In the genomic region with DNA sequence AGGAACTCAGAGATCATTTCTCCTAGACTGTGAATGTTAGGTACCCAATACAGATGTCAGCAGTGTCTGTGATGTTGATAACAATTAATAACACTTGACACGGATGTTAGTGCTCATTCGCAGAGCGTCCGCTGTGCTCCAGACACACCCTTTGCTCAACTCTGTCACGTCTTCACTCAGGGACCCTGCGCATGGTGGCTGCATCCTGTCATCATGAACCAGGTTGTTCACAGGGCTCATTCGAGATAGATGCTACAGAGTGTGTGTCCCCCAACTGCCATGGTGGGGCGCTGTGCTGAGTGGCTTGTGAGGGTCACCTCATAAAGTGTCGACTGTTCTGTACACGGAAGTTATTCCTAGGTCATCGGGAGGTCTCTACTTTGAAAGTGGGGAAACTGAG, we compare ENCODE assay signal across 11 mouse cellular contexts.
DNase-seq lines count a peak whose midpoint lies in the region; ATAC-seq and TF ChIP-seq lines count a peak whose summit lies in the region.
"Had no signal": no experiment of that assay in that cellular context is flagged by ENCODE, and none has a peak within 500 bp of the region (broad histone marks: within the 10 kb centered on the region; RNA-seq: fewer than 3 reads in every experiment).

No protein-coding gene starts in this region.

- WGBS in hindbrain, embryonic 15.5 days = 83% methylated on average over 11 of the region's 11 CpGs
- WGBS in hindbrain, embryonic 14.5 days = 81% methylated on average over 11 of the region's 11 CpGs
- 78% methylated on average over 11 of the region's 11 CpGs for WGBS in lung, postnatal 0 days
- WGBS in embryonic facial prominence, embryonic 14.5 days = 79% methylated on average over 11 of the region's 11 CpGs
- WGBS in stomach, embryonic 16.5 days = 76% methylated on average over 11 of the region's 11 CpGs

- H3K36me3 ChIP-seq in hindbrain, embryonic 15.5 days = no peaks in the 10 kb centered on the region
- no peaks in the 10 kb centered on the region for H3K36me3 ChIP-seq in hindbrain, embryonic 14.5 days (replicated peaks; ENCODE audit: control insufficient read depth, insufficient read depth)
- H3K36me3 ChIP-seq in lung, postnatal 0 days (ENCODE audit: insufficient read depth, low read length) = no peaks in the 10 kb centered on the region
- no peaks in the 10 kb centered on the region for H3K36me3 ChIP-seq in embryonic facial prominence, embryonic 14.5 days (ENCODE audit: control insufficient read depth, insufficient read depth, low read length)
- H3K36me3 ChIP-seq in stomach, embryonic 16.5 days (ENCODE audit: control insufficient read depth, insufficient read depth, low read length) = no peaks in the 10 kb centered on the region
- H3K36me3 ChIP-seq: midbrain, embryonic 13.5 days; neural tube, embryonic 15.5 days had no signal

- H3K9ac ChIP-seq in hindbrain, embryonic 15.5 days = no peak overlapping the region
- H3K9ac ChIP-seq in hindbrain, embryonic 14.5 days = no peak overlapping the region
- no peak overlapping the region for H3K9ac ChIP-seq in lung, postnatal 0 days (replicated peaks; ENCODE audit: low read depth)
- H3K9ac ChIP-seq in embryonic facial prominence, embryonic 14.5 days (ENCODE audit: low read depth, low read length) = no peak overlapping the region
- H3K9ac ChIP-seq in stomach, embryonic 16.5 days (ENCODE audit: low read length) = no peak overlapping the region
- H3K9ac ChIP-seq: midbrain, embryonic 13.5 days; neural tube, embryonic 15.5 days had no signal

- DNase-seq in hindbrain, embryonic 14.5 days (ENCODE audit: low spot score) = no peak
- DNase-seq in lung, postnatal 0 days (ENCODE audit: low spot score) = no peak
- no peak for DNase-seq in lung, adult 18-20 months
- no peak for DNase-seq in embryonic facial prominence, embryonic 14.5 days (ENCODE audit: low spot score)
- DNase-seq: right cerebral cortex, adult 18-20 months had no signal

- H3K4me3 ChIP-seq in hindbrain, embryonic 15.5 days = no peak overlapping the region
- no peak overlapping the region for H3K4me3 ChIP-seq in hindbrain, embryonic 14.5 days (replicated peaks; ENCODE audit: low read length)
- H3K4me3 ChIP-seq in lung, postnatal 0 days (ENCODE audit: low read depth, low read length) = no peak overlapping the region
- no peak overlapping the region for H3K4me3 ChIP-seq in embryonic facial prominence, embryonic 14.5 days (ENCODE audit: low read depth, low read length)
- no peak overlapping the region for H3K4me3 ChIP-seq in stomach, embryonic 16.5 days (replicated peaks; ENCODE audit: low read length)
- H3K4me3 ChIP-seq: midbrain, embryonic 13.5 days; neural tube, embryonic 15.5 days had no signal

- no peaks in the 10 kb centered on the region for H3K9me3 ChIP-seq in hindbrain, embryonic 15.5 days
- no peaks in the 10 kb centered on the region for H3K9me3 ChIP-seq in hindbrain, embryonic 14.5 days (ENCODE audit: control insufficient read depth, low read length)
- no peaks in the 10 kb centered on the region for H3K9me3 ChIP-seq in lung, postnatal 0 days (ENCODE audit: low read length)
- no peaks in the 10 kb centered on the region for H3K9me3 ChIP-seq in embryonic facial prominence, embryonic 14.5 days (ENCODE audit: control insufficient read depth, low read length)
- H3K9me3 ChIP-seq in stomach, embryonic 16.5 days (replicated peaks; ENCODE audit: control insufficient read depth, low read length) = no peaks in the 10 kb centered on the region
- H3K9me3 ChIP-seq: midbrain, embryonic 13.5 days; neural tube, embryonic 15.5 days had no signal

- peaks cover 11% of the 10 kb centered on the region for H3K4me1 ChIP-seq in hindbrain, embryonic 15.5 days (replicated peaks)
- peaks cover 10% of the 10 kb centered on the region; the same call in 1 of the 2 replicates for H3K4me1 ChIP-seq in hindbrain, embryonic 14.5 days (replicated peaks; ENCODE audit: control insufficient read depth, insufficient read depth, low read length)
- H3K4me1 ChIP-seq in lung, postnatal 0 days (ENCODE audit: insufficient read depth, low read depth, low read length) = peaks cover 5% of the 10 kb centered on the region; the same call in 1 of the 2 replicates
- H3K4me1 ChIP-seq in embryonic facial prominence, embryonic 14.5 days (ENCODE audit: control insufficient read depth, insufficient read depth, low read length) = peaks cover 31% of the 10 kb centered on the region
- peaks cover 12% of the 10 kb centered on the region for H3K4me1 ChIP-seq in stomach, embryonic 16.5 days (ENCODE audit: control insufficient read depth, insufficient read depth, low read length)

- H3K27ac ChIP-seq in hindbrain, embryonic 15.5 days (replicated peaks) = no peak overlapping the region
- H3K27ac ChIP-seq in hindbrain, embryonic 14.5 days = no peak overlapping the region
- H3K27ac ChIP-seq in lung, postnatal 0 days (ENCODE audit: low read length) = no peak overlapping the region
- peak overlapping the region; percentile 85 for H3K27ac ChIP-seq in embryonic facial prominence, embryonic 14.5 days (replicated peaks; ENCODE audit: low read depth, low read length)
- H3K27ac ChIP-seq in stomach, embryonic 16.5 days (ENCODE audit: low read length) = peak overlapping the region; percentile 85; the same call in 1 of the 2 replicates
- H3K27ac ChIP-seq: midbrain, embryonic 13.5 days had no signal

- ATAC-seq in hindbrain, embryonic 15.5 days (ENCODE audit: low FRiP score, low read depth) = 0 out of 2 replicates have a peak, but pooled peaks have one; percentile 6
- ATAC-seq in hindbrain, embryonic 14.5 days (ENCODE audit: low FRiP score) = no peak
- no peak for ATAC-seq in lung, postnatal 0 days
- no peak for ATAC-seq in embryonic facial prominence, embryonic 14.5 days (ENCODE audit: low read depth)
- no peak for ATAC-seq in stomach, embryonic 16.5 days (ENCODE audit: insufficient read depth, low FRiP score)
- no peak for ATAC-seq in CD4-positive, CD25-positive, alpha-beta regulatory T cell, adult 4 months
- ATAC-seq: midbrain, embryonic 13.5 days had no signal

- no peaks in the 10 kb centered on the region for H3K27me3 ChIP-seq in hindbrain, embryonic 15.5 days
- no peaks in the 10 kb centered on the region for H3K27me3 ChIP-seq in hindbrain, embryonic 14.5 days (ENCODE audit: control insufficient read depth, insufficient read depth, low read length)
- no peaks in the 10 kb centered on the region for H3K27me3 ChIP-seq in lung, postnatal 0 days (replicated peaks; ENCODE audit: insufficient read depth, low read length)
- no peaks in the 10 kb centered on the region for H3K27me3 ChIP-seq in embryonic facial prominence, embryonic 14.5 days (replicated peaks; ENCODE audit: control insufficient read depth, insufficient read depth, low read length)
- H3K27me3 ChIP-seq in stomach, embryonic 16.5 days (ENCODE audit: control insufficient read depth, insufficient read depth, low read length) = no peaks in the 10 kb centered on the region
- H3K27me3 ChIP-seq: CH12.LX had no signal

- 0 out of 2 replicates have a peak, but pooled peaks have one; percentile 15 for TF ChIP-seq CTCF in lung, postnatal 0 days (IDR thresholded peaks at IDR 0.05)

- no peak overlapping the region for H3K4me2 ChIP-seq in hindbrain, embryonic 15.5 days
- H3K4me2 ChIP-seq in hindbrain, embryonic 14.5 days (replicated peaks) = no peak overlapping the region
- H3K4me2 ChIP-seq in lung, postnatal 0 days (replicated peaks; ENCODE audit: low read depth, low read length) = no peak overlapping the region
- H3K4me2 ChIP-seq in embryonic facial prominence, embryonic 14.5 days (ENCODE audit: low read depth, low read length) = no peak overlapping the region
- H3K4me2 ChIP-seq in stomach, embryonic 16.5 days (ENCODE audit: low read depth, low read length) = no peak overlapping the region
- H3K4me2 ChIP-seq: midbrain, embryonic 13.5 days; neural tube, embryonic 15.5 days had no signal

- no peak for TF ChIP-seq EP300 in lung, postnatal 0 days (IDR thresholded peaks at IDR 0.05)

Comparison
In these comparisons a context has a peak if more than half of its experiments do, and no peak if none do; other contexts are left out.
1. H3K27ac ChIP-seq: peak in embryonic facial prominence, embryonic 14.5 days (single experiment) and stomach, embryonic 16.5 days (single experiment); none in hindbrain, embryonic 15.5 days (single experiment), hindbrain, embryonic 14.5 days (single experiment) and lung, postnatal 0 days (single experiment).